Mouse (Mus musculus) kidney, embryonic 14.5 days (tissue): Measurements from ENCODE around the gene Naa35. TPM values are rescaled to one million over a fixed set of nuclear protein-coding genes. Genes with fewer than 3 reads are reported as not detected.
"Not testable (repeated sequence)": the region's sequence is repeated elsewhere in the genome, so short reads cannot be mapped to it uniquely, and the experiment has no call there.

Source experiments
- ATAC-seq: fragments of 200-750 bp; cut with Nextera tagmentation; 2 replicates; pipeline ENCODE4 v1.8.0; 2017; ENCODE audit warnings: moderate number of reproducible peaks, mild to moderate bottlenecking, moderate TSS enrichment, moderate library complexity; ENCODE audit not compliant: low FRiP score, low TSS enrichment
- H3K27ac ChIP-seq: fragments of 300-500 bp; sonication (generic); 2 replicates; pipeline ENCODE4 v1.5.1; 2014; ENCODE audit warnings: low read depth, mild to moderate bottlenecking, low read length, moderate library complexity, mixed read lengths
- H3K27me3 ChIP-seq: fragments of 300-500 bp; sonication (generic); 2 replicates; pipeline ENCODE4 v1.6.1; 2014; ENCODE audit warnings: mild to moderate bottlenecking, low read length; ENCODE audit not compliant: control insufficient read depth, insufficient read depth
- H3K36me3 ChIP-seq: fragments of 300-500 bp; sonication (generic); 2 replicates; pipeline ENCODE4 v1.6.1; 2014; ENCODE audit warnings: low read length, mixed read lengths; ENCODE audit not compliant: control insufficient read depth, insufficient read depth
- H3K4me1 ChIP-seq: fragments of 300-500 bp; sonication (generic); 2 replicates; pipeline ENCODE4 v1.6.1; 2014; ENCODE audit warnings: low read length, mixed read lengths; ENCODE audit not compliant: control insufficient read depth, insufficient read depth
- H3K4me2 ChIP-seq: fragments of 300-500 bp; sonication (generic); replicated peaks from 2 replicates; pipeline ENCODE4 v1.6.1; 2014; ENCODE audit warnings: low read depth, mild to moderate bottlenecking, low read length
- H3K4me3 ChIP-seq: fragments of 300-500 bp; sonication (generic); 2 replicates; pipeline ENCODE4 v1.5.1; 2014; ENCODE audit warnings: mild to moderate bottlenecking, low read length
- H3K9ac ChIP-seq: fragments of 300-500 bp; sonication (generic); 2 replicates; pipeline ENCODE4 v1.6.1; 2014; ENCODE audit warnings: low read depth, mild to moderate bottlenecking, low read length, moderate library complexity
- H3K9me3 ChIP-seq: fragments of 300-500 bp; sonication (generic); 2 replicates; pipeline ENCODE4 v1.6.1; 2016; ENCODE audit warnings: low read length; ENCODE audit not compliant: control insufficient read depth
- WGBS: fragments of 180-500 bp; shearing (Covaris S2); extraction: QIAGEN DNeasy Blood & Tissue Kit; methylation state at CpG from one replicate; pipeline ENCODE4 v1.1.7; 2014; 5-methylcytosine and 5-hydroxymethylcytosine counted together
- polyA plus RNA-seq: library from polyadenylated mRNA; unstranded; fragments of >200 nt; fragmentation: Nextera tagmentation; extraction: Ambion mirVana; gene quantifications from 2 replicates; pipeline ENCODE4 v1.2.1, GENCODE M21; 2014

The Naa35 gene
- polyA plus RNA-seq, 1 experiment from 2014 or later = 93.0 TPM

- Histone ChIP-seq H3K4me3 (no peak overlapping the region), H3K9ac (no peak overlapping the region), H3K9me3 (no peaks in the 10 kb centered on the region), H3K4me2 (no peak overlapping the region), H3K4me1 (peaks cover 20% of the 10 kb centered on the region), H3K27me3 (no peaks in the 10 kb centered on the region), H3K36me3 (peaks cover 55% of the 10 kb centered on the region), H3K27ac (no peak overlapping the region)
- ATAC-seq = no peak
- WGBS = 88% methylated on average over 4 of the region's 4 CpGs
These were observed 4.6 kb downstream of the Naa35 start for GRCm38 (mm10) chr13:59589672-59590071.

- Histone ChIP-seq H3K36me3 (peaks cover 55% of the 10 kb centered on the region), H3K27me3 (no peaks in the 10 kb centered on the region)
These were observed 5.6 kb downstream of the Naa35 start for GRCm38 (mm10) chr13:59590691-59591090.

DNA sequence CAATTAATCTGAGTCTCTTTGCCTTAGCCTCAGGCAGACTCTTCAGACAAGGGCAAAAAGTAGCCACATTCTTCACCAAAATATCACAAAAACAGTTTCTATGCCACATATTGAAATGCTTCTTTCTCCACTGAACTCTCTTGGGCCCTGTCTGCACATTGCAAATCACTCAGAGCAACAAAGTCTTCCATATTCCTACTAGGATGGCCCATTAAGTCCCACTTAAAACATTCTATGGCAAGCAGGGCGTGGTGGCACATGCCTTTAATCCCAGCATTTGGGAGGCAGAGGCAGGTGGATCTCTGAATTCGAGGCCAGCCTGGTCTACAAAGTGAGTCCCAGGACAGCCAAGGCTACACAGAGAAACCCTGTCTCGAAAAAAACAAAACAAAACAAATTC lies 7.0 kb downstream of the Naa35 start:
- H3K4me1 ChIP-seq, H3K4me2 ChIP-seq, H3K9ac ChIP-seq, H3K4me3 ChIP-seq, H3K27me3 ChIP-seq, H3K9me3 ChIP-seq, H3K27ac ChIP-seq, ATAC-seq: not testable (repeated sequence)
- H3K36me3 ChIP-seq = peaks cover 66% of the 10 kb centered on the region
- WGBS = 92% methylated on average over 3 of the region's 3 CpGs

More at GRCm38 (mm10) chr13:59590691-59591090, 5.6 kb downstream of the Naa35 start:
- peaks cover 20% of the 10 kb centered on the region for H3K4me1 ChIP-seq
- H3K27ac ChIP-seq = no peak overlapping the region
- H3K9ac ChIP-seq = no peak overlapping the region
- no peak overlapping the region for H3K4me2 ChIP-seq
- H3K4me3 ChIP-seq = no peak overlapping the region
- no peak for ATAC-seq
- H3K9me3 ChIP-seq = no peaks in the 10 kb centered on the region
- 91% methylated on average over 4 of the region's 4 CpGs for WGBS

DNA sequence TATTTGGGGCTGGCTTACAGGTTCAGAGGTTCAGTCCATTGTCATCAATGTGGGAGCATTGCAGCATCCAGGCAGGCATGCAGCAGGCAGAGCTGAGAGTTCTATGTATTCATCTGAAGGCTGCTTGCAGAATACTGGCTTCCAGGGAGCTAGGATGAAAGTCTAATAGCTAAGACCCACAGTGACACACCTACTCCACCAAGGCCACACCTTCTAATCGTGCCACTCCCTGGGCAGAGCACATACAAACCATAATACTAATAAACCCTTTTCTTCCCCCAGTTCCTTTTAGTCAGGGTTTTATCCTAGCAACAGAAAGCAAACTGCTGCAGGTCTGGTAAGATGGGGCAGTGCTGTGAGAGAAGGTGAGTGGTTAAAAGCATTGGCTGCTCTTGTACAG lies 7.6 kb downstream of the Naa35 start:
- no peaks in the 10 kb centered on the region for H3K9me3 ChIP-seq
- H3K27me3 ChIP-seq = no peaks in the 10 kb centered on the region
- no peak overlapping the region for H3K27ac ChIP-seq
- no peak overlapping the region for H3K4me2 ChIP-seq
- peaks cover 66% of the 10 kb centered on the region for H3K36me3 ChIP-seq
- H3K9ac ChIP-seq = no peak overlapping the region
- H3K4me3 ChIP-seq = no peak overlapping the region
- ATAC-seq = no peak
- H3K4me1 ChIP-seq = peaks cover 3% of the 10 kb centered on the region; the same call in 1 of the 2 replicates
- 97% methylated on average over 1 of the region's 1 CpGs for WGBS

- 97% methylated on average over 5 of the region's 5 CpGs for WGBS
- H3K9me3 ChIP-seq = no peaks in the 10 kb centered on the region
- no peak for ATAC-seq
These were observed 18.0 kb downstream of the Naa35 start for GRCm38 (mm10) chr13:59603096-59603495.

GRCm38 (mm10) chr13:59604511-59604910 lies 19.5 kb downstream of the Naa35 start:
- no peak for ATAC-seq

More at GRCm38 (mm10) chr13:59603096-59603495, 18.0 kb downstream of the Naa35 start:
- no peaks in the 10 kb centered on the region for H3K27me3 ChIP-seq
- H3K27ac ChIP-seq = no peak overlapping the region
- H3K36me3 ChIP-seq = peaks cover 74% of the 10 kb centered on the region
- H3K4me2 ChIP-seq = no peak overlapping the region
- no peaks in the 10 kb centered on the region for H3K4me1 ChIP-seq
- H3K9ac ChIP-seq = no peak overlapping the region
- H3K4me3 ChIP-seq = no peak overlapping the region

GRCm38 (mm10) chr13:59605221-59605922 lies 20.3 kb downstream of the Naa35 start:
- no peak for ATAC-seq
- H3K36me3 ChIP-seq = peaks cover 83% of the 10 kb centered on the region
- 82% methylated on average over 10 of the region's 10 CpGs for WGBS

More at GRCm38 (mm10) chr13:59604511-59604910, 19.5 kb downstream of the Naa35 start:
- Histone ChIP-seq H3K27me3 (no peaks in the 10 kb centered on the region), H3K9ac (no peak overlapping the region), H3K4me3 (no peak overlapping the region), H3K4me2 (no peak overlapping the region), H3K36me3 (peaks cover 83% of the 10 kb centered on the region), H3K4me1 (no peaks in the 10 kb centered on the region), H3K9me3 (no peaks in the 10 kb centered on the region), H3K27ac (no peak overlapping the region)
- 94% methylated on average over 1 of the region's 1 CpGs for WGBS

DNA sequence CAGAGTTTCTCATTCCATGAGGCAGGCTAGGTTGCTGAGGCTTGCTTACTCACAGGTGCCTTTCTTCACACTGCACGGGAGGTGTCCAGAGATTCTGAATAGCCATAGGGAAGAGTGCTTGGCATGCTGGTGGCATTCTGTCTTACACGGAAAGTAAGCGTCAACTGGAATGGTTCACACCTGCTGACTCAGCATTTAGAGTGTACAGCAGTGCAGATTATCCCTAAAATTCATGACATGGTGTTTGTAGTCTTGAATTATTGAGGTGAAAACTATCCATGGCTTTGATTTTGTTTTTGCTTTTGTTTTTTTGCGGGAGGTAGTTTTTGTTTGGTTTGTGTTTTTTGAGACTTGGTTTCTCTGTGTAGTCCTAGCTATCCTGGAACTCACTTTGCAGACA lies 24.8 kb downstream of the Naa35 start:
- ATAC-seq = no peak
- WGBS = 95% methylated on average over 4 of the region's 4 CpGs

More at GRCm38 (mm10) chr13:59605221-59605922, 20.3 kb downstream of the Naa35 start:
- Histone ChIP-seq H3K27ac (no peak overlapping the region), H3K4me1 (no peaks in the 10 kb centered on the region), H3K4me2 (no peak overlapping the region), H3K27me3 (no peaks in the 10 kb centered on the region), H3K9me3 (no peaks in the 10 kb centered on the region), H3K4me3 (no peak overlapping the region), H3K9ac (no peak overlapping the region)

DNA sequence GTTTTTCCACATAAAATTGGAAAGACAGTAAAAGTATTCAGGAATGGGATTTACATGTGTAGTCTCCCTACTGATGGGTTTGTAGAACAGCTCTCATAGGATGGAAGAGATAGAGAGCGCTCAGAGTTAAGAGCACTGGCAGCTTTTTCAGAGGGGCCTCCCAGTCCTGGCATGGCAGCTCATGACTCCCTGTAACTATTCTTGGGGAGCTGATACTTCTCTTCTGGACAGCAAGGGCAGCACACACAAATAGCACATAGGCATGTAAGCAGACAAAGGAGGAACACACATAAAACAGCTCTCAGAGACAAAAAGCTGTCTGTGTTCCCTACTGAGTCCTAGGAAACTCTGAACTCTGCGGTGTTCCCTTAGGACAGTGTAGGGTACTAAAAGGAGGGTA lies 25.4 kb downstream of the Naa35 start:
- peaks cover 79% of the 10 kb centered on the region for H3K36me3 ChIP-seq
- H3K4me2 ChIP-seq = no peak overlapping the region
- 100% methylated on average over 2 of the region's 2 CpGs for WGBS
- no peak overlapping the region for H3K9ac ChIP-seq
- no peaks in the 10 kb centered on the region for H3K4me1 ChIP-seq
- no peaks in the 10 kb centered on the region for H3K27me3 ChIP-seq
- no peaks in the 10 kb centered on the region for H3K9me3 ChIP-seq
- ATAC-seq = no peak
- no peak overlapping the region for H3K4me3 ChIP-seq
- H3K27ac ChIP-seq = no peak overlapping the region

More for the DNA sequence above, 24.8 kb downstream of the Naa35 start:
- Histone ChIP-seq H3K9ac (no peak overlapping the region), H3K4me1 (no peaks in the 10 kb centered on the region), H3K9me3 (no peaks in the 10 kb centered on the region), H3K4me3 (no peak overlapping the region), H3K27me3 (no peaks in the 10 kb centered on the region), H3K36me3 (peaks cover 78% of the 10 kb centered on the region), H3K27ac (no peak overlapping the region), H3K4me2 (no peak overlapping the region)
